Mouse (Mus musculus): ENCODE results near the gene Ccdc170.

DNA sequence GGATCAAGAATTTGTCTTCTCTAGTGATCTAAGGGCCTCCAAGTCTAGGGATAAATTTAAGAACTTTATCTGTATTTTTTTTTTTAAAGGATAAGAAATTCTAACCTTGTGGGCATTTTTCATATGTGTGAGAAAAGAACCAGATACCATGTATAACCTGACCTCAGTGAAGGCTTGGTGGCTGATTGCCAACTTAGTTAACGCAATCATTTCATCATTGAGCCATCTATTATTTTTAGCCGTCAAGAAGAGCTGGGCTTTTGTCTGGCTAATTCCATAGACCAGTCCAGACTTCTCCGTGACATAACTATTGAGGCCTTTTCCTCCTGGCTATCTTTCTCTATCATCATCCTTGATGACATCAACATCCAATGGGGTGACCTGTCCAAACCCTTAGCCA is 6.9 kb upstream of the Ccdc170 start:
- TF ChIP-seq CTCF (conservative IDR thresholded peaks at IDR 0.05; ENCODE audit: insufficient read depth, insufficient read length, low read depth, low read length) (no peak), POLR2A (IDR thresholded peaks at IDR 0.05; ENCODE audit: low read depth, low read length) (no peak)

Measured in kidney, adult 2 months (tissue).